In the genomic region with DNA sequence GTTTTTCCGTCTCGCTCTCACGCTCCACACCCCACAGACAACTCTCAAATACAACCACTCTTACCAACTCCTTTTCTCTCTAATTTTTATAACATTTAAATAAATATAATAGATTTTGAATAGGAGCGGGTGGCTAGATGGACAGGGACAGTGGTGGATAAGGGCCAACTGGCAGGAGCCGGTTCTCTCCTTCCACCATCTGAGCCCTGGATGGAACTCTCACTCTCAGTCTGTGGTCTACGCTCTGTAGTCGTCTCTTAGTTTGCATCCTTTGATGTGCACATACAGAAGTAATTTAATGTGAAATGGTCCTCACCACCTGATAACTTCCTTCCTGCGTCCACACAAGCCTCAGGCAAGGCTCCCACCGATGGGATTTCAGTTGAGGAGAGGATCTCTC, we compare ENCODE assay signal across 7 mouse cellular contexts. TPM values are rescaled to one million over a fixed set of nuclear protein-coding genes. Genes with fewer than 3 reads are reported as not detected.
A peak's percentile ranks its signal among the peaks of the same experiment; 100 is the strongest.
DNase-seq lines count a peak whose midpoint lies in the region; ATAC-seq and TF ChIP-seq lines count a peak whose summit lies in the region.

No protein-coding gene starts in this region.

- no peak overlapping the region for H3K27ac ChIP-seq in liver, embryonic 11.5 days (ENCODE audit: low read depth, low read length)
- H3K27ac ChIP-seq in embryonic fibroblast, embryonic 13.5 days (ENCODE audit: insufficient read depth, low read length): peak overlapping the region; percentile 79; the same call in 1 of the 2 replicates
- H3K27ac ChIP-seq in limb, embryonic 12.5 days: no peak overlapping the region
- no peak overlapping the region for H3K27ac ChIP-seq in stomach, embryonic 15.5 days

- TF ChIP-seq POLR2A in embryonic fibroblast, embryonic 13.5 days (IDR thresholded peaks at IDR 0.05; ENCODE audit: low read depth, low read length): no peak

- peak overlapping the region; percentile 64 for H3K4me2 ChIP-seq in liver, embryonic 11.5 days
- H3K4me2 ChIP-seq in limb, embryonic 12.5 days: peak overlapping the region; percentile 96
- H3K4me2 ChIP-seq in stomach, embryonic 15.5 days: peak overlapping the region; percentile 85

- no peaks in the 10 kb centered on the region for H3K36me3 ChIP-seq in liver, embryonic 11.5 days (ENCODE audit: control insufficient read depth, insufficient read depth, low read length)
- H3K36me3 ChIP-seq in limb, embryonic 12.5 days: no peaks in the 10 kb centered on the region
- no peaks in the 10 kb centered on the region for H3K36me3 ChIP-seq in stomach, embryonic 15.5 days

- no peak for TF ChIP-seq CTCF in embryonic fibroblast, embryonic 13.5 days (IDR thresholded peaks at IDR 0.05; ENCODE audit: borderline replicate concordance, insufficient read depth, low read length)

- peaks cover 38% of the 10 kb centered on the region for H3K27me3 ChIP-seq in liver, embryonic 11.5 days (replicated peaks; ENCODE audit: control insufficient read depth, insufficient read depth, low read length)
- H3K27me3 ChIP-seq in limb, embryonic 12.5 days: peaks cover 17% of the 10 kb centered on the region; the same call in 1 of the 2 replicates
- H3K27me3 ChIP-seq in stomach, embryonic 15.5 days (replicated peaks): peaks cover 12% of the 10 kb centered on the region; the same call in 1 of the 2 replicates

- H3K9ac ChIP-seq in liver, embryonic 11.5 days (ENCODE audit: low read depth, low read length): no peak overlapping the region
- peak overlapping the region; percentile 64; the same call in 1 of the 2 replicates for H3K9ac ChIP-seq in limb, embryonic 12.5 days (replicated peaks)
- H3K9ac ChIP-seq in stomach, embryonic 15.5 days: no peak overlapping the region

- WGBS in liver, embryonic 11.5 days: 15% methylated on average over 9 of the region's 9 CpGs
- 7% methylated on average over 9 of the region's 9 CpGs for WGBS in limb, embryonic 12.5 days
- 27% methylated on average over 9 of the region's 9 CpGs for WGBS in stomach, embryonic 15.5 days

- peak; percentile 27 for DNase-seq in liver, embryonic 11.5 days (ENCODE audit: low spot score)
- no peak for DNase-seq in liver
- no peak for DNase-seq in left cerebral cortex, adult 8-10 months (ENCODE audit: low spot score in 2 of 2)

- H3K4me1 ChIP-seq in liver, embryonic 11.5 days (replicated peaks; ENCODE audit: control insufficient read depth, insufficient read depth, low read length): no peaks in the 10 kb centered on the region
- H3K4me1 ChIP-seq in embryonic fibroblast, embryonic 13.5 days (ENCODE audit: control insufficient read depth, insufficient read depth, low read length): peaks cover 2% of the 10 kb centered on the region
- H3K4me1 ChIP-seq in limb, embryonic 12.5 days (replicated peaks): peaks cover 3% of the 10 kb centered on the region; the same call in 1 of the 2 replicates
- peaks cover 6% of the 10 kb centered on the region; the same call in 1 of the 2 replicates for H3K4me1 ChIP-seq in stomach, embryonic 15.5 days

- no peak for ATAC-seq in liver, embryonic 11.5 days (replicated peaks; ENCODE audit: low FRiP score)
- no peak for ATAC-seq in limb, embryonic 12.5 days (ENCODE audit: insufficient number of reproducible peaks, insufficient read depth, low FRiP score, low TSS enrichment, low read depth)
- ATAC-seq in stomach, embryonic 15.5 days (ENCODE audit: insufficient read depth, low FRiP score, low read depth): no peak
- ATAC-seq in megakaryocyte progenitor cell, adult 5-6 weeks (replicated peaks; ENCODE audit: poor library complexity): no peak

- H3K4me3 ChIP-seq in liver, embryonic 11.5 days (ENCODE audit: low read depth, low read length): no peak overlapping the region
- H3K4me3 ChIP-seq in embryonic fibroblast, embryonic 13.5 days (ENCODE audit: insufficient read depth, low read length): peak overlapping the region; percentile 79; the same call in 1 of the 2 replicates
- peak overlapping the region; percentile 53 for H3K4me3 ChIP-seq in limb, embryonic 12.5 days (replicated peaks)
- peak overlapping the region; percentile 48 for H3K4me3 ChIP-seq in stomach, embryonic 15.5 days (replicated peaks)

- no peaks in the 10 kb centered on the region for H3K9me3 ChIP-seq in liver, embryonic 11.5 days (ENCODE audit: control insufficient read depth, low read length)
- no peaks in the 10 kb centered on the region for H3K9me3 ChIP-seq in limb, embryonic 12.5 days
- no peaks in the 10 kb centered on the region for H3K9me3 ChIP-seq in stomach, embryonic 15.5 days

RNA-seq across cellular contexts. Expression of a gene that starts 0.3 kb away (rescaled TPM):
- 5.0 and 6.0 TPM in 2 replicates for polyA plus RNA-seq in liver, embryonic 11.5 days (2014; fragmentation: Nextera tagmentation; extraction: Ambion mirVana)
- 143 and 166 TPM in 2 replicates for polyA plus RNA-seq in embryonic fibroblast, embryonic 13.5 days (2011; ENCODE audit: insufficient read length, low read depth, missing spikeins)
- polyA plus RNA-seq in limb, embryonic 12.5 days (2016; fragmentation: Nextera tagmentation; extraction: Ambion mirVana): 36.9 and 41.7 TPM in 2 replicates
- polyA plus RNA-seq in stomach, embryonic 15.5 days (2015; fragmentation: Nextera tagmentation; extraction: Ambion mirVana): 6.6 and 11.8 TPM in 2 replicates
- 0.27 and 0.29 TPM in 2 replicates for total RNA-seq in megakaryocyte progenitor cell, adult 5-6 weeks (2015)
- 1.1 and 1.5 TPM in 2 replicates for total RNA-seq in megakaryocyte progenitor cell, adult 5-6 weeks (2017)
- 10 to 100 TPM; 92.3 to 98.0 (median 95.9) TPM for total RNA-seq in left cerebral cortex, adult 8-10 months (2022)

RNA-seq across cellular contexts. Expression of a gene that starts 39.2 kb away (rescaled TPM):
- polyA plus RNA-seq in liver, embryonic 11.5 days (2014; fragmentation: Nextera tagmentation; extraction: Ambion mirVana): 27.1 and 28.8 TPM in 2 replicates
- 0.72 TPM in 1 of 2 replicates, not detected in the other for polyA plus RNA-seq in embryonic fibroblast, embryonic 13.5 days (2011; ENCODE audit: insufficient read length, low read depth, missing spikeins)
- polyA plus RNA-seq in limb, embryonic 12.5 days (2016; fragmentation: Nextera tagmentation; extraction: Ambion mirVana): 2.3 and 2.4 TPM in 2 replicates
- 14.3 and 18.7 TPM in 2 replicates for polyA plus RNA-seq in stomach, embryonic 15.5 days (2015; fragmentation: Nextera tagmentation; extraction: Ambion mirVana)
- total RNA-seq in megakaryocyte progenitor cell, adult 5-6 weeks (2015): 42.1 and 42.6 TPM in 2 replicates
- total RNA-seq in megakaryocyte progenitor cell, adult 5-6 weeks (2017): 93.6 and 125 TPM in 2 replicates
- 1 to 10 TPM; 1.8 to 8.3 (median 4.6) TPM for total RNA-seq in left cerebral cortex, adult 8-10 months (2022)
